Mouse (Mus musculus) c-Kit-positive CD71-positive TER-119-positive erythroid progenitor cells, embryonic 14.5 days (primary cell): ENCODE measurements around the gene Ctbp1.

Experiments used
- DNase-seq: peaks from one replicate; pipeline ENCODE4 v3.0.0-alpha.2; 2013; ENCODE audit warnings: low spot score

Ctbp1 gene

GRCm38 (mm10) chr5:33274953-33275454, at the start of gene Ctbp1:
Ctbp1 (minus strand) TSS chr5:33274994.
- peak; percentile 83 for DNase-seq

GRCm38 (mm10) chr5:33324491-33324890, 49.7 kb upstream of the Ctbp1 start:
- no peak for DNase-seq

- DNase-seq = no peak
These were observed 37.4 kb upstream of the Ctbp1 start for GRCm38 (mm10) chr5:33312192-33312591.

- peak; percentile 40 for DNase-seq
These were observed 36.1 kb upstream of the Ctbp1 start for GRCm38 (mm10) chr5:33310704-33311462.

GRCm38 (mm10) chr5:33301801-33302200, 27.0 kb upstream of the Ctbp1 start:
- DNase-seq = no peak

- no peak for DNase-seq
These were observed 22.4 kb upstream of the Ctbp1 start for GRCm38 (mm10) chr5:33297164-33297563.

- DNase-seq = no peak
These were observed 19.1 kb upstream of the Ctbp1 start for GRCm38 (mm10) chr5:33293796-33294430.

GRCm38 (mm10) chr5:33283951-33284350, 9.2 kb upstream of the Ctbp1 start:
- DNase-seq = no peak

GRCm38 (mm10) chr5:33281428-33281827, 6.6 kb upstream of the Ctbp1 start:
- no peak for DNase-seq

GRCm38 (mm10) chr5:33278950-33279349, 4.2 kb upstream of the Ctbp1 start:
- no peak for DNase-seq

- no peak for DNase-seq
These were observed 2.5 kb upstream of the Ctbp1 start for GRCm38 (mm10) chr5:33277286-33277685.

- DNase-seq = no peak
These were observed 960 bp upstream of the Ctbp1 start for GRCm38 (mm10) chr5:33275754-33276153.

GRCm38 (mm10) chr5:33274085-33274952, 475 bp downstream of the Ctbp1 start:
- DNase-seq = peak; percentile 90

GRCm38 (mm10) chr5:33273777-33274084, 1.1 kb downstream of the Ctbp1 start:
- peak; percentile 86 for DNase-seq

GRCm38 (mm10) chr5:33272845-33273776, 1.7 kb downstream of the Ctbp1 start:
- peak; percentile 48 for DNase-seq

- DNase-seq = no peak
These were observed 2.6 kb downstream of the Ctbp1 start for GRCm38 (mm10) chr5:33272146-33272545.

- peak; percentile 90 for DNase-seq
These were observed 4.2 kb downstream of the Ctbp1 start for GRCm38 (mm10) chr5:33270568-33270967.

- no peak for DNase-seq
These were observed 20.4 kb downstream of the Ctbp1 start for GRCm38 (mm10) chr5:33254416-33254815.

- no peak for DNase-seq
These were observed 26.6 kb downstream of the Ctbp1 start for GRCm38 (mm10) chr5:33248186-33248585.

GRCm38 (mm10) chr5:33247387-33247786, 27.4 kb downstream of the Ctbp1 start:
- no peak for DNase-seq

- DNase-seq = no peak
These were observed 29.1 kb downstream of the Ctbp1 start for GRCm38 (mm10) chr5:33245701-33246100.
